Mouse (Mus musculus) left cerebral cortex, adult 9 months (tissue): ENCODE results near the gene Gm45753.
A peak's percentile ranks its signal among the peaks of the same experiment; 100 is the strongest.
"Not testable (repeated sequence)": the region's sequence is repeated elsewhere in the genome, so short reads cannot be mapped to it uniquely, and the experiment has no call there.

Source experiments
- DNase-seq, 2 experiments: peaks; one replicate each; pipeline ENCODE4 v3.0.0; 2022; ENCODE audit warnings: low spot score in 2 of 2

The Gm45753 gene

GRCm38 (mm10) chr8:45308366-45308765 is at the start of gene Gm45753:
Gene Gm45753 (minus strand): TSS chr8:45308466.
- DNase-seq, result no peak

DNA sequence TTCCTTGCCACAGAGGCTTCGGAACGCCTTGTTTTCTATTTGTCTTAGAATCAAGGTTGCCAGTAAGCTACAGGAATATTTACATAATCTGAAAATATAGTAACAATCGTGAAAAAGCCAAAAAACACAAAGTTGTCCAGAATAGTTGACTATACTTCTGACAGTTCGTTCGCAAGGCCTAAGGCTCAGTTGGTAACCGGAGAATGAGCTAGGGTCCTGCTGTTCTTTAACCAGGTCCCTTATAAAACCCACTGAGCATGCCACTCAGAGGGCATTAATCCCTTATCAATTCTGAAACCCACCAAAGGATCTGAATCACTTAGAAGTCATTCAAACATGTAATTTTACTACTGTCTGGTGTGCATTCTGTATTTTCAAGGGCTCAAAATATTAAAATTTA is 47.5 kb upstream of the Gm45753 start:
- no peak for DNase-seq

- DNase-seq, result peak in 1 of 2 experiments; percentile 78
These were observed 36.8 kb upstream of the Gm45753 start for GRCm38 (mm10) chr8:45345031-45345430.

DNA sequence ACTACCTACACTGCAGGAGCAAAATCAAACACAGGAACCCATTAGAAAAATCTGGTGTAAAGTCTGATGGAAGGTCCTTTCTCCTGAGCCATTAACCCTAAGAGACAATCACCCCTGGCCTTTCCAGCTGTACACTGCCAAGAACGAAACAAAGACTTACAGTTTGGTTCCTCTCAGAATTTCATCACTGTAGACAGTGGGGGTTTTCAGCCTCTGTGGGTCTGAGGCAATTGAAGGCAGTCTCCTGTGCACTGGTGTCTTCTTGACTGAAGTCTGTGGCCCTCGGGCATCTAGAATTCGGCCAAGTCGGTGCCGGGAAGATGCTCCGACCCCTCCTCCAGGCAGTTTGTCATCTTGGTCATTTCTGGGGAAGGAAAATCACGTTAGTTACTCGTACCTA is 36.0 kb upstream of the Gm45753 start:
- no peak for DNase-seq

- no peak for DNase-seq
These were observed 33.7 kb upstream of the Gm45753 start for GRCm38 (mm10) chr8:45341630-45342628.

- DNase-seq, result peak in 1 of 2 experiments; percentile 11
These were observed 25.2 kb upstream of the Gm45753 start for GRCm38 (mm10) chr8:45333493-45333892.

DNA sequence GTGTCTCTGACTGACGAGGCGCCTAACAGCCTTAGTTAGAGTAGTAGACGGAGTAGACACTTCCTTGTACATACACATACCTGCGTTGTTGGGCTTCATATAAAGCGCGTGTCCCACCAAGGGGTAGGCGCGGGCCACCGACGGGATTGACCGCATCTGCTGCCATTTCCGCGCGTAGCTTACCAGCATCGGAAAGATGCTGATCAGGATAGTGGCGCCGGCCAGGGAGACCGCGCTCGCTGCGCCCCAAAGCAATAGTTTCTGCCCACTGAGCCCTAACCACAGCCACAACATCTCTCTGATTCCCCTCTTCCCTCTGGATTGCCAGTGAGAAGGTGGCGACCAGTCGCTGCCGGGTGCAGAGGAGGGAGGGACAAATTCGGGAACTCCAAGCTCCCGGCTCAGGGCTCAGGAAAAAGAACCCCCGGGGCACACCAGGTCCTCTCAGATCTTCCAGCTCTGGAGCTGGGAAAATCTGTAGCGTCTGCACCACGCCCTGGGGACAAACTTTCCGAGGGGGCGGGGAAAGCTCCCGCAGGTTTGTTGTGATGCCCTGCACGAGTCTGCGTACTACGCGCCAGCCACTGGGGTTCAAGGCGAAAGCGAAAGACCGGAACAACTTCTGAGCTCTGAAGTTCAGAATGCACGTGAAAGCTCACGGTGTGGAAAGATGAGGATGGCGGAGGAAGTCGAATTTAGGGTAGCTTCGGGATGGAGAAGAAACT is 24.6 kb upstream of the Gm45753 start, which contains the start of gene Cyp4v3:
Cyp4v3 (minus strand) TSS at position 532 of the 725 bp plus-strand sequence.
- peak in 1 of 2 experiments; percentile 54 for DNase-seq

DNA sequence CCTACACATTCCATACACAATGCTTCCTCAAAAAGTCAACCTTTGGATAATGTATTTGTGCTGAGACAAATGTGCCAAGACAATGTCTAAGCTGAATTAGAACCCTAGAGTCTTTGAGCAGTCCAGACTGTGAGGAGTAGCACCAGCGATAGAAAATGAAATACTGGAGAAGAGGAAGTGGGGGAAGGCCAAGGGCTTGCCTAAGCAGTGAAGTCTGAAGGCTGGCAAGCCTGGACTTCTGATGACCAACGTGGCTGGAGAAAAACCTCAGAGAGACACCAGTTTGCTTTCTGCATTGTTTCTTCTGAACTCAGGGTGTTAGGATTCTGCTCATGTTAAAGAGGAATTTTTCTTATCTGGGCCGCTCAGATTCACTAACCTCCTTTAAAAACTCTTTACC is 22.6 kb upstream of the Gm45753 start:
- DNase-seq, result no peak

DNA sequence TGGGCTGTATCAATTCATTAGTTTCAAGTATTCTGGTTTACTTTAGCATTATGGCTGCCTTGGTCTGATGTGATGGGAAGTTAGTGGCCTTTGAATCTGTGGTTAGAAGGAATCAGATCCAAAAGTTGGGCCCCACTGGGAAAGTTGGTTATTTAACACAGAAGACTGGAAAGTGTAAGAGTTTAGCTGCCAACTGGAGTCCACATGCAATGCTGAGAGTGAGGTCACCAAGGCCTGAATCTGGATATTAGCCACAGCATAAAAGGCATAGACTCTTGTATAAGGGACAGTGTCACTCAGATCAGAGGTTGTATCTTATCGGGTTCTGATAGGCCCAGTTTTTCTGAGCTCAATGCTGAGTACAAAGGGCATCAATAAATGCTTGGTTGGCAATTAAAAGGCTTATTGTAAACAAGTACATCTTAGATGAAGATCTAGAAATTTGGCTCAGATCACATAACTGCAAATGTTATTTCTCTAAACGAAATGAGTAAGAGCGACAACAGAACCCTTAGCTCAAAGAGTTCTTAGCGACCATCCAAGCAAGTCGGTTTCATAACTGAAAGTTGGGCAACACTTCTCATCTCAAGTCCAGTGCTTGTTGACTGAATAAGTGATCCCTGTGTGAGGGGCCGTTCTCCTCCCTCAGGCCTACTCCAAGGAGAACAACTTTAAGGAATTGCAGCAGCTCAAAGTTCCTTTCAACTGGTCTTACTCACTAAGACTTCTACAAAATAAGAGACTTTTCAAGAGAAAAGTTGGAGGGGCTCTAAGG is 21.1 kb upstream of the Gm45753 start:
- no peak for DNase-seq

GRCm38 (mm10) chr8:45327076-45327475 is 18.8 kb upstream of the Gm45753 start:
- DNase-seq, result not testable (repeated sequence)

GRCm38 (mm10) chr8:45324151-45324550 is 15.9 kb upstream of the Gm45753 start:
- DNase-seq, result no peak

GRCm38 (mm10) chr8:45321365-45321764 is 13.1 kb upstream of the Gm45753 start:
- DNase-seq, result no peak

DNA sequence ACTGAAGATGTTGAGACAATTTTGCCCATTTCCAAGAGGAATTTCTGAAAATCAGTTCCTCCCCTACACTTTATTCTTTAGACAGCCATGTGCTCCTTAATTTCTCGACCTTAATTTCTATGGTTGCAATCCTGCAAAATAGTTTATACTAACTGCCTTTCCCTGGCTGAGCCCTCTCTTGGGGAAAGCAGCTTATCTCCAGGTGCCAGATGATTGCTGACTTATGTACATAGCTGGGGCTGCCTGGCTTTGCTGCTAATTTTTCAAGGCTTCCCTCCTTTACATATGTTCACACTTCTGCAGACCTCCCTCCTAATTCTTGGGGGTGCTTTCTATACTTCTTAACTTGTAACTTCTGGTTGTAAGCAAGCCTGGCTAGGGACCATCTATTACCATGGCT is 12.7 kb upstream of the Gm45753 start:
- DNase-seq, result no peak

- no peak for DNase-seq
These were observed 2.7 kb upstream of the Gm45753 start for GRCm38 (mm10) chr8:45310967-45311366.

- no peak for DNase-seq
These were observed 2.8 kb downstream of the Gm45753 start for GRCm38 (mm10) chr8:45305479-45305878.

- no peak for DNase-seq
These were observed 3.9 kb downstream of the Gm45753 start for GRCm38 (mm10) chr8:45304354-45304753.

DNA sequence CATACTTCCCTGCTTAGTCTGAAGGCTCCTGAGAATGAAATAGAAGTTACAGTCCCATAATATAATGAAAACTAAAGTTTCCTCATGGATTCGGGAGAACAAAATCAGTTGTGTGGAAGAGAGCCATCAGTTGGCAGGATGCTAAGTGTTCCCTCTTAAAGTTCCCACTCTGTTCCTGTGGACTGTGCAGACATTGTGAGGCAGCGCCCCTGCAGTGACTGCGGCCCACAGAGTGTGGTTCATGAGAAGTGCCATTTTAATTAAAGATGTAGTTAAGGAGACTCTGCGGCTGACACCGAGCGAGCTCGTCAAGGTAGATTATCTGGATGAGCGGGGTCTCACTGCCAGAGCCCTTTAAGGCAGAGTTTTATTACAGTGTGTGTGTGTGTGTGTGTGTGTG is 5.9 kb downstream of the Gm45753 start:
- DNase-seq, result no peak

DNA sequence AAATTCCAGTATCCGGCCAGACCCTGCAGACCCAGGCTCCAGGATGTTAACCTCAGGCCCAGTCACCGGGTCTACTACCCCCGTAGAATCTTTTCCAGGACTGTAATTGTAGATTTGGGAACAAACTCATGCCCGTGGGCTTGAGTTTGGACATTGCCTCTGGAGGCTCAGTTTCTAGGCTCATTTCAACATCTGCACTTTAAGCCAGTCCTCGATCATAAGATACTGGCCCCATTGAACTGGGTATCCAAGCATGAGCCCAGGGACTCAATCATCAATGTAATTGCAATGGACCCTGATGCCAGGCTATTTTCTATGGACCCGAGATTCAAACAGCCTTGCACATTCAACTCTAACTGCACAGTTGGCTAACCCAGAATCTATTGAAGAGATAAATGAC is 13.0 kb downstream of the Gm45753 start:
- DNase-seq, result no peak

- DNase-seq, result no peak
These were observed 13.6 kb downstream of the Gm45753 start, which contains the start of gene Klkb1 for GRCm38 (mm10) chr8:45294687-45295086. Gene Klkb1 (minus strand): TSS chr8:45294859.

DNA sequence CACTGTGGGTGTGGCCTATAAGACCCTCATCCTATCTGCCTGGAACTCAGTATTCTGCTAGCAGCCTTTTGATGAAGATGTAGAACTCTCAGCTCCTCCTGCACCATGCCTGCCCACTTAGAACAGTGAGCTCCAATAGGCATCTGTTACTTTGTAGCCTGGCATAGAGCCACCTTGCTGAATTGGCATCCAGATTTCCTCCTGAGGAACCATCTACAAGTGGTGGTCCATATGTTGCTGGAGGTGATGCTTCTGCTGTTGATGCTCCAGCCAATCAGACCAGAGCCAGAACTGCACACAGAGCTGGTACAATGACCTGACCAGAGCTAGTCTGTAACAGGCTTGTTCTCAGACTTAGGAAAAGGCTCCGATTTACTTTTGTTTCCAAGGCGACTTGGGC is 16.5 kb downstream of the Gm45753 start:
- DNase-seq, result peak in 1 of 2 experiments; percentile 3

GRCm38 (mm10) chr8:45281630-45282029 is 26.6 kb downstream of the Gm45753 start:
- no peak for DNase-seq

DNA sequence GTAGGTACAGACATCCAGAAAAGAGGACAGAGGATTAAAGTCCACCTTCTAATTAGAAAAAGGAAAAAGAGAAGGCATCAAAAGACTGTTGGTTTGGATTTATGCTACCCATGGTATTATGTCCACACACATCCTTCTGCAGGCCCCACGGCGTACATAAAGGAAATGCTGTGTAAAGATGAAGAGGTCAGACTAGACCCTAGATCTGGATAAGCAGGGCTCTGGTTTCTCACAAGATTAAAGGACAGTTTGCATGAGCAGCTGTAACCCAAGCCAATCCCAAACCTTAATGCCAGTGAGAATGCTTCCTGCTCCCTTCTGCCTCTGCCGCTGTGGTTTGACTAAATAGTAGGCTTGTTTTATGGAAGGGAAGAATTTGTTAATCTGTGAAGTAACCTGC is 30.8 kb downstream of the Gm45753 start:
- DNase-seq, result no peak
